Mouse (Mus musculus): ENCODE data around the gene Ctdspl.

Gene Ctdspl

GRCm38 (mm10) chr9:118915290-118915689, 11.0 kb upstream of the Ctdspl start:
- in situ Hi-C loops (cut with MboI; ENCODE audit: unreplicated experiment in 2 of 2), result loop anchor here (5.0 to 10.0 kb wide), 6 partner anchors 152 to 860 kb away; partner anchors contain the start of gene Xylb (in 1 of the 2)

GRCm38 (mm10) chr9:118919672-118920186, 6.5 kb upstream of the Ctdspl start:
- in situ Hi-C loops (cut with MboI; ENCODE audit: unreplicated experiment in 2 of 2), result loop anchor here (5.0 to 10.0 kb wide), 9 partner anchors 108 to 865 kb away; partner anchors contain the start of gene Xylb (in 1 of the 2)

GRCm38 (mm10) chr9:118920798-118921515, 5.3 kb upstream of the Ctdspl start:
- in situ Hi-C loops (cut with MboI; ENCODE audit: unreplicated experiment in 2 of 2), result loop anchor here (5.0 kb wide), 3 partner anchors 106 to 431 kb away; no protein-coding TSS in a partner anchor

GRCm38 (mm10) chr9:118921926-118922325, 4.3 kb upstream of the Ctdspl start:
- in situ Hi-C loops (cut with MboI; ENCODE audit: unreplicated experiment in 2 of 2), result loop anchor here (5.0 kb wide), 3 partner anchors 105 to 430 kb away; no protein-coding TSS in a partner anchor

- in situ Hi-C loops (cut with MboI; ENCODE audit: unreplicated experiment in 2 of 2), result loop anchor here (5.0 kb wide), 3 partner anchors 103 to 428 kb away; no protein-coding TSS in a partner anchor
Observed at GRCm38 (mm10) chr9:118924554-118925085, 1.6 kb upstream of the Ctdspl start.

- in situ Hi-C loops (cut with MboI; ENCODE audit: unreplicated experiment in 2 of 2), result no loop called here
Observed at GRCm38 (mm10) chr9:118925286-118926110, 755 bp upstream of the Ctdspl start.

GRCm38 (mm10) chr9:118926688-118927321, 552 bp downstream of the Ctdspl start:
- in situ Hi-C loops (cut with MboI; ENCODE audit: unreplicated experiment in 2 of 2), result no loop called here

- in situ Hi-C loops (cut with MboI; ENCODE audit: unreplicated experiment in 2 of 2), result no loop called here
Observed at GRCm38 (mm10) chr9:118927501-118927900, 1.2 kb downstream of the Ctdspl start.

GRCm38 (mm10) chr9:118928007-118928406, 1.8 kb downstream of the Ctdspl start:
- in situ Hi-C loops (cut with MboI; ENCODE audit: unreplicated experiment in 2 of 2), result no loop called here

- in situ Hi-C loops (cut with MboI; ENCODE audit: unreplicated experiment in 2 of 2), result no loop called here
Observed at GRCm38 (mm10) chr9:118928656-118929055, 2.4 kb downstream of the Ctdspl start.

- in situ Hi-C loops (cut with MboI; ENCODE audit: unreplicated experiment in 2 of 2), result no loop called here
Observed at GRCm38 (mm10) chr9:118930611-118931010, 4.4 kb downstream of the Ctdspl start.

GRCm38 (mm10) chr9:118933800-118934199, 7.5 kb downstream of the Ctdspl start:
- in situ Hi-C loops (cut with MboI; ENCODE audit: unreplicated experiment in 2 of 2), result no loop called here

- in situ Hi-C loops (cut with MboI; ENCODE audit: unreplicated experiment in 2 of 2), result no loop called here
Observed at GRCm38 (mm10) chr9:118934319-118934718, 8.1 kb downstream of the Ctdspl start.

- in situ Hi-C loops (cut with MboI; ENCODE audit: unreplicated experiment in 2 of 2), result loop anchor here in 1 of 2 experiments (5.0 kb wide), 1 partner anchor 52 kb away; no protein-coding TSS in a partner anchor
Observed at GRCm38 (mm10) chr9:118935098-118935497, 8.8 kb downstream of the Ctdspl start.

GRCm38 (mm10) chr9:118936071-118936470, 9.8 kb downstream of the Ctdspl start:
- in situ Hi-C loops (cut with MboI; ENCODE audit: unreplicated experiment in 2 of 2), result loop anchor here in 1 of 2 experiments (5.0 kb wide), 1 partner anchor 51 kb away; no protein-coding TSS in a partner anchor

GRCm38 (mm10) chr9:118937515-118937914, 11.3 kb downstream of the Ctdspl start:
- in situ Hi-C loops (cut with MboI; ENCODE audit: unreplicated experiment in 2 of 2), result loop anchor here in 1 of 2 experiments (5.0 kb wide), 1 partner anchor 50 kb away; no protein-coding TSS in a partner anchor

GRCm38 (mm10) chr9:118939410-118939809, 13.2 kb downstream of the Ctdspl start:
- in situ Hi-C loops (cut with MboI; ENCODE audit: unreplicated experiment in 2 of 2), result loop anchor here in 1 of 2 experiments (5.0 kb wide), 1 partner anchor 48 kb away; no protein-coding TSS in a partner anchor

GRCm38 (mm10) chr9:118939831-118940230, 13.6 kb downstream of the Ctdspl start:
- in situ Hi-C loops (cut with MboI; ENCODE audit: unreplicated experiment in 2 of 2), result loop anchor here in 1 of 2 experiments (5.0 kb wide), 1 partner anchor 47 kb away; no protein-coding TSS in a partner anchor

- in situ Hi-C loops (cut with MboI; ENCODE audit: unreplicated experiment in 2 of 2), result no loop called here
Observed at GRCm38 (mm10) chr9:118940591-118941207, 14.4 kb downstream of the Ctdspl start.
